Mouse (Mus musculus) splenic B cell, adult 2 months (primary cell): ENCODE data around the gene Gm5475.

Experiments
- DNase-seq: peaks from one replicate; pipeline ENCODE4 v3.0.0-alpha.2; 2011; ENCODE audit warnings: low read depth, low spot score
- H3K27me3 ChIP-seq: 2 replicates; pipeline ENCODE4 v1.6.1; 2012; ENCODE audit warnings: mild to moderate bottlenecking, low read length, moderate library complexity, mixed read lengths; ENCODE audit not compliant: control insufficient read depth, poor library complexity, insufficient read depth, severe bottlenecking
- H3K36me3 ChIP-seq: 2 replicates; pipeline ENCODE4 v1.6.1; 2012; ENCODE audit warnings: mild to moderate bottlenecking, low read length, moderate library complexity, mixed read lengths; ENCODE audit not compliant: control insufficient read depth, poor library complexity, insufficient read depth, severe bottlenecking

Gene Gm5475

GRCm38 (mm10) chr15:100473926-100474503, 52.1 kb downstream of the Gm5475 start:
- Histone ChIP-seq H3K36me3 (peaks cover 3% of the 10 kb centered on the region), H3K27me3 (no peaks in the 10 kb centered on the region)
- no peak for DNase-seq
